Mouse (Mus musculus) stomach, embryonic 15.5 days (tissue): ENCODE results near the gene Gc. TPM values are rescaled to one million over a fixed set of nuclear protein-coding genes. Genes with fewer than 3 reads are reported as not detected.

Experiments used
- ATAC-seq: fragments of 200-750 bp; cut with Nextera tagmentation; 2 replicates; pipeline ENCODE4 v1.8.0; 2017; ENCODE audit warnings: low read depth, moderate number of reproducible peaks, moderate TSS enrichment; ENCODE audit not compliant: insufficient read depth, low FRiP score
- H3K27ac ChIP-seq: fragments of 300-500 bp; sonication (generic); 2 replicates; pipeline ENCODE4 v1.5.1; 2015; ENCODE audit warnings: mild to moderate bottlenecking, inconsistent platforms
- H3K27me3 ChIP-seq: fragments of 300-500 bp; sonication (generic); replicated peaks from 2 replicates; pipeline ENCODE4 v1.6.1; 2015; ENCODE audit warnings: inconsistent platforms
- H3K36me3 ChIP-seq: fragments of 300-500 bp; sonication (generic); 2 replicates; pipeline ENCODE4 v1.6.1; 2015; ENCODE audit warnings: inconsistent platforms
- H3K4me1 ChIP-seq: fragments of 300-500 bp; sonication (generic); 2 replicates; pipeline ENCODE4 v1.6.1; 2015; ENCODE audit warnings: inconsistent platforms
- H3K4me2 ChIP-seq: fragments of 300-500 bp; sonication (generic); 2 replicates; pipeline ENCODE4 v1.6.1; 2015; ENCODE audit warnings: mild to moderate bottlenecking, inconsistent platforms
- H3K4me3 ChIP-seq: fragments of 300-500 bp; sonication (generic); replicated peaks from 2 replicates; pipeline ENCODE4 v1.5.1; 2015; ENCODE audit warnings: inconsistent platforms
- H3K9ac ChIP-seq: fragments of 300-500 bp; sonication (generic); 2 replicates; pipeline ENCODE4 v1.6.1; 2015; ENCODE audit warnings: inconsistent platforms
- H3K9me3 ChIP-seq: fragments of 300-500 bp; sonication (generic); 2 replicates; pipeline ENCODE4 v1.6.1; 2016; ENCODE audit warnings: inconsistent platforms
- WGBS: fragments of 180-500 bp; shearing (Covaris S2); methylation state at CpG from one replicate; pipeline ENCODE4 v1.1.7; 2015; 5-methylcytosine and 5-hydroxymethylcytosine counted together
- polyA plus RNA-seq: library from polyadenylated mRNA; unstranded; fragments of >200 nt; fragmentation: Nextera tagmentation; extraction: Ambion mirVana; gene quantifications from 2 replicates; pipeline ENCODE4 v1.2.1, GENCODE M21; 2015

Gc gene
- polyA plus RNA-seq = 80.6 and 102 TPM in 2 replicates

- peak; percentile 39; the same call in 1 of the 2 replicates for ATAC-seq
- Histone ChIP-seq H3K27ac (no peak within 1 kb of the TSS), H3K27me3 (no peaks in the 10 kb centered on the region), H3K4me2 (no peak within 1 kb of the TSS), H3K36me3 (no peaks in the 10 kb centered on the region), H3K9me3 (no peaks in the 10 kb centered on the region), H3K4me1 (no peaks in the 10 kb centered on the region), H3K9ac (no peak within 1 kb of the TSS), H3K4me3 (no peak within 1 kb of the TSS)
- WGBS = 57% methylated on average over 5 of the region's 5 CpGs
These were observed at the start of gene Gc for GRCm38 (mm10) chr5:89457554-89458062. Gene Gc (minus strand): TSS chr5:89457898.

- no peak overlapping the region for H3K9ac ChIP-seq
- H3K27ac ChIP-seq = no peak overlapping the region
- H3K4me3 ChIP-seq = no peak overlapping the region
- WGBS = 55% methylated on average over 6 of the region's 6 CpGs
- no peak for ATAC-seq
- H3K9me3 ChIP-seq = no peaks in the 10 kb centered on the region
- no peaks in the 10 kb centered on the region for H3K4me1 ChIP-seq
- H3K4me2 ChIP-seq = no peak overlapping the region
- no peaks in the 10 kb centered on the region for H3K36me3 ChIP-seq
- no peaks in the 10 kb centered on the region for H3K27me3 ChIP-seq
These were observed 42.5 kb upstream of the Gc start for GRCm38 (mm10) chr5:89500182-89500581.

- Histone ChIP-seq H3K4me2 (no peak overlapping the region), H3K36me3 (no peaks in the 10 kb centered on the region), H3K4me1 (no peaks in the 10 kb centered on the region), H3K9ac (no peak overlapping the region), H3K4me3 (no peak overlapping the region), H3K9me3 (no peaks in the 10 kb centered on the region), H3K27ac (no peak overlapping the region), H3K27me3 (no peaks in the 10 kb centered on the region)
- WGBS = 91% methylated on average over 1 of the region's 1 CpGs
- no peak for ATAC-seq
These were observed 34.9 kb upstream of the Gc start for GRCm38 (mm10) chr5:89492560-89492959.

GRCm38 (mm10) chr5:89470483-89470882 is 12.8 kb upstream of the Gc start:
- no peak overlapping the region for H3K9ac ChIP-seq
- H3K36me3 ChIP-seq = no peaks in the 10 kb centered on the region
- H3K4me3 ChIP-seq = no peak overlapping the region
- no peaks in the 10 kb centered on the region for H3K4me1 ChIP-seq
- ATAC-seq = no peak
- no peaks in the 10 kb centered on the region for H3K9me3 ChIP-seq
- H3K27ac ChIP-seq = no peak overlapping the region
- no peaks in the 10 kb centered on the region for H3K27me3 ChIP-seq
- H3K4me2 ChIP-seq = no peak overlapping the region
- 82% methylated on average over 4 of the region's 4 CpGs for WGBS

GRCm38 (mm10) chr5:89467886-89468285 is 10.2 kb upstream of the Gc start:
- H3K4me3 ChIP-seq = no peak overlapping the region
- no peaks in the 10 kb centered on the region for H3K36me3 ChIP-seq
- H3K9me3 ChIP-seq = no peaks in the 10 kb centered on the region
- no peak for ATAC-seq
- no peaks in the 10 kb centered on the region for H3K4me1 ChIP-seq
- no peaks in the 10 kb centered on the region for H3K27me3 ChIP-seq
- H3K27ac ChIP-seq = no peak overlapping the region
- WGBS = 59% methylated on average over 2 of the region's 2 CpGs
- no peak overlapping the region for H3K4me2 ChIP-seq
- H3K9ac ChIP-seq = no peak overlapping the region

DNA sequence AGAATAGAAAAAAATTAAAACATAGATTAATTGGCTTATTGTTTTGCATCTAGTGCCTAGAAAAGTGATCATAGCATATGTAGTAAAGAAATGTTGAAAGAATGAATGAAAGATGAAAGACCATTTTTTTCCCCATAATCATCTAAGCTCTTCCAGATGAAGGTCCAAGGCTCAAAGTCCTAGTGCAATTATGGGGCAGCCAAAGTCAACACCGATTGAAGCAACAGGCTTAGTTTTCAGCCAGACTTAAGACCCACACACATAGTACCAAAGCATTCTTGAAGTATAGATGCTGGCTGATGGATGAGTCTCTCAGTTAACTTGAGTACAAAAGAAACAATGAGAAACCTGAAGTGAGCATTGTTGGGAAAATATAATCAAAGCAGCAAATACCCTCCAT is 9.3 kb upstream of the Gc start:
- Histone ChIP-seq H3K4me3 (no peak overlapping the region), H3K4me2 (no peak overlapping the region), H3K9ac (no peak overlapping the region), H3K36me3 (no peaks in the 10 kb centered on the region), H3K4me1 (no peaks in the 10 kb centered on the region), H3K27ac (no peak overlapping the region), H3K27me3 (no peaks in the 10 kb centered on the region), H3K9me3 (no peaks in the 10 kb centered on the region)
- no peak for ATAC-seq
- WGBS = 83% methylated on average over 1 of the region's 1 CpGs

DNA sequence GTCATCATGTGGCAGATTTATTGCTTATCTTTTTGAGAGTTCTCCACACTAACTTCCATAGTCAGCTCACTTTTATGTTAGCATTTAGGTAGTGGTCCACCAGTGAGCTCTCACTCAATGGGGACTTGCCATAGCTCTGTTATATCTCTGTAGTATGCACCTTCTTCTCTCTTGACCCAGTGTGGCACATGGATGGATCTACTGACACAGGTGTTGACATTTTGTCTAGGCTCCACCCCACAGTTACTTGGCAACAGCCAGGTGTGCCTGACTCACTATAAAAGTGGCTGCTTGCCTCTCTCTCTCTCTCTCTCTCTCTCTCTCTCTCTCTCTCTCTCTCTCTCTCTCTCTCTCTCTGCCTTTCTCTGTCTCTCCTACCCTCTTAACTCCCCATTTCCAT is 8.6 kb upstream of the Gc start:
- no peaks in the 10 kb centered on the region for H3K27me3 ChIP-seq
- no peak overlapping the region for H3K4me2 ChIP-seq
- no peaks in the 10 kb centered on the region for H3K36me3 ChIP-seq
- H3K4me3 ChIP-seq = no peak overlapping the region
- H3K27ac ChIP-seq = no peak overlapping the region
- no peak for ATAC-seq
- no peak overlapping the region for H3K9ac ChIP-seq
- H3K9me3 ChIP-seq = no peaks in the 10 kb centered on the region
- no peaks in the 10 kb centered on the region for H3K4me1 ChIP-seq

GRCm38 (mm10) chr5:89461817-89462216 is 4.1 kb upstream of the Gc start:
- Histone ChIP-seq H3K4me3 (no peak overlapping the region), H3K4me1 (no peaks in the 10 kb centered on the region), H3K36me3 (no peaks in the 10 kb centered on the region), H3K9me3 (no peaks in the 10 kb centered on the region), H3K27ac (no peak overlapping the region), H3K27me3 (no peaks in the 10 kb centered on the region), H3K9ac (no peak overlapping the region), H3K4me2 (no peak overlapping the region)
- 78% methylated on average over 4 of the region's 4 CpGs for WGBS
- ATAC-seq = no peak

- no peaks in the 10 kb centered on the region for H3K9me3 ChIP-seq
- no peaks in the 10 kb centered on the region for H3K27me3 ChIP-seq
- no peak overlapping the region for H3K27ac ChIP-seq
- H3K4me2 ChIP-seq = no peak overlapping the region
- H3K36me3 ChIP-seq = no peaks in the 10 kb centered on the region
- no peaks in the 10 kb centered on the region for H3K4me1 ChIP-seq
- H3K9ac ChIP-seq = no peak overlapping the region
- H3K4me3 ChIP-seq = no peak overlapping the region
- ATAC-seq = no peak
These were observed 1.9 kb upstream of the Gc start for GRCm38 (mm10) chr5:89459591-89459990.

DNA sequence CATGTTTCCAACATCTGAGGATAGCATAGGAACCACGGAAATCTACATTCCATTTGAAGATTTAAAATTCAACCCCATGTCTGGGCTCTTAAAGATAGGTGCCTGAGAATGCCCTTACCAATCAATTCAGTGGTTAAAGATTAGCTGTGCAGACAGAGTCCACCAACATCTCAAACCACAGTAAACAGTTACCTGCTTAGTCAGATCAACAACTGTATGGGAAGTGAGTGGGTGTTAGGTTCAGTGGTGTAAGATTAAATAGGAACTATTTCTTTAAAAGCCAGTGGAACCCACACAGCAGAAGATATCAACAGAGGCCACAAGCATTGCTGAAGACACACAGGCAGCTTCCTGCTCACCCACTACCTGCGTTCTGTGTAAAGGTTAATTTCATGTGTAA is 1.3 kb upstream of the Gc start:
- H3K4me1 ChIP-seq = no peaks in the 10 kb centered on the region
- no peak overlapping the region for H3K27ac ChIP-seq
- H3K36me3 ChIP-seq = no peaks in the 10 kb centered on the region
- H3K9me3 ChIP-seq = no peaks in the 10 kb centered on the region
- H3K27me3 ChIP-seq = no peaks in the 10 kb centered on the region
- H3K9ac ChIP-seq = no peak overlapping the region
- ATAC-seq = no peak
- no peak overlapping the region for H3K4me2 ChIP-seq
- no peak overlapping the region for H3K4me3 ChIP-seq
- WGBS = 63% methylated on average over 2 of the region's 2 CpGs

GRCm38 (mm10) chr5:89455526-89455925 is 2.2 kb downstream of the Gc start:
- Histone ChIP-seq H3K4me2 (no peak overlapping the region), H3K27ac (no peak overlapping the region), H3K4me3 (no peak overlapping the region), H3K9me3 (no peaks in the 10 kb centered on the region), H3K27me3 (no peaks in the 10 kb centered on the region), H3K4me1 (no peaks in the 10 kb centered on the region), H3K36me3 (no peaks in the 10 kb centered on the region), H3K9ac (no peak overlapping the region)
- no peak; the same call in 1 of the 2 replicates for ATAC-seq
- WGBS = 54% methylated on average over 8 of the region's 8 CpGs

DNA sequence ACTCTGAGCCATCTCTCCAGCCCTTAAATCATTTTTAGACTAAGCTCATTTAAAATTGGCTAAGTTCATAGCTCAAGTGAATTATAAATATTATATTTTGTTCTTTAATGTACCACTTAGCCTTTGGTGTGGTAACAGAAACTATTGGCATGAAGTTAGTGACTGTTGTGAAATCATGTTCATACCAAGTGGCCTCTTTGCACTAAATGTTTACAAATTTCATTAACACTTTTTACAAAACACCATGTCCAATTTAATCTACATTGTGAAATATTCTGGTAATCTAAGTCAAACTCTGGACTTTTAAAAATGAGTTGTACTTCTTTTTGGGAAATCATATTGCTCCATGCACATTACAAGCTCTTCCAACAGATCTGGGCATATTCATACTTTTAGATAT is 6.9 kb downstream of the Gc start:
- no peaks in the 10 kb centered on the region for H3K4me1 ChIP-seq
- H3K27ac ChIP-seq = no peak overlapping the region
- H3K36me3 ChIP-seq = no peaks in the 10 kb centered on the region
- H3K27me3 ChIP-seq = no peaks in the 10 kb centered on the region
- H3K4me3 ChIP-seq = no peak overlapping the region
- no peak overlapping the region for H3K9ac ChIP-seq
- H3K9me3 ChIP-seq = no peaks in the 10 kb centered on the region
- no peak for ATAC-seq
- H3K4me2 ChIP-seq = no peak overlapping the region

DNA sequence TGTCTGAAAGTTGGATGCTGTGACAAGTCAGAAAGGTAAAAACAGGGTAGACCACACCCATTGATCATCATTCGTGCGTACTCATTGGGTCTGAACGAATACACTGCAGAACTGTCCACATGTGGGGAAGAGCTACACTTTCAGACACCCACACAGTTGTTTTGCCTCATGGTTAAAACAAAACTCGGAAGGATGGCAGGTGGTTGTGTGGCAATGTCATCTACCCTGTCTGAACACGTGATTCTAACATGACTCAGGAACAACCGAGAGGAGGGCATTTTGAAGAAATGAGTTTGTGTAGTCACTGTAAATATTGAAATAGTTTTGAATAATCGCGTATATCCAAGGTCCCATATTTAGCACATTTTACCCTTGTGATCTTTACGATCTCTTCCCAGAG is 8.4 kb downstream of the Gc start:
- WGBS = 86% methylated on average over 9 of the region's 9 CpGs
- Histone ChIP-seq H3K4me2 (no peak overlapping the region), H3K27me3 (no peaks in the 10 kb centered on the region), H3K4me3 (no peak overlapping the region), H3K9me3 (no peaks in the 10 kb centered on the region), H3K27ac (no peak overlapping the region), H3K9ac (no peak overlapping the region), H3K36me3 (no peaks in the 10 kb centered on the region), H3K4me1 (no peaks in the 10 kb centered on the region)
- no peak for ATAC-seq
